Mouse (Mus musculus): ENCODE results near the gene Tnfsf13b. TPM values are rescaled to one million over a fixed set of nuclear protein-coding genes. Genes with fewer than 3 reads are reported as not detected.
A peak's percentile ranks its signal among the peaks of the same experiment; 100 is the strongest.

The Tnfsf13b gene
- total RNA-seq, 2 experiments from 2014 or later: 2.5 to 4.2 TPM

DNA sequence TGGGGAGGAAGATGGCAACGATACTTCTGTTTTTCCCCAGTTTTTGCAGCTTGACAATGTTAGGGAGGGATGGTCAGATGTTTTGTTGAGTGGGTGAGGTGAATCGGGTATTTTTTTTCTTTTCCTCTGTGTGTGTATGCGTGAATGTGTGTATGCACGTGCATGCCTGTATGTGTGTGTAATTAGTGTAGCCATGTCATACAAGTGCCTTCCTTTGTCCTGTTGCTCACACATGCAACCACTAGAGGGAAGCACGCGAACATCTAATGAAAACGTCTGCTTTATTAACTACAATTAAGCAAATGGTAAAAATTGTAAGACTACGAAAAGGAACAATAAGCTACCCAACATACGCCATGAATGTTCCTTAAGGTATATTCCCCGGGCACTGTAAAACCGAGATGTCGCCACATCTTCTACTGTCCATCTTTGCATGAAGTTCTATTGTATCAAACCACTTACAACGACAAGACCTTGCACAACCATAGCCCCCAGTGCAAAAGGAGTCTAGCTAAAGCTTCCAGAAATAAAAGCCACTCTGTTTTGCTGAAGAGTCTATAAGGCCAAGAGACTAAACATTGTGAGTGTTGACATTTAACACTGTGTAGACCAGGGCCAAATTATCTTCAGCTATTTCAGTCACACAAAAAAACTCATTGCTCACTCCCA lies 37.7 kb downstream of the Tnfsf13b start:
- peak; percentile 57 to 78 for DNase-seq (ENCODE audit: low spot score in 2 of 2)

DNA sequence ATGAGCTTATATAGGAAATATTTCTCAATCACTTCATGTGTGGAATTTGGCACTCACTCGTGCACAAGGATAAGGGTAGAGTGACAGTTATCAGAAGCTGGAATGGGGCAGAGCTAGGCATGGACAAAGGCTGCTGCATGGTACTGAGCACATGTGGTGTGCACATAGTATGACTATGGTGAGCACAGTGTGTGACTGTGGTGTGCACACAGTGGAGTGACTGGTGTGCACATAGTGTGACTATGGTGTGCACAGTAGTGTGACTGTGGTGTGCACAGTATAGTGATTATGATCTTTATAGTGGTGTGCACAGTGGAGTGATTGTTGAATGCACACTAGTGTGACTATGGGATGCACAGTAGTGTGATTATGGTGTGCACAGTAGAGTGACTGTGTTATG lies 39.5 kb downstream of the Tnfsf13b start:
- no peak for DNase-seq (ENCODE audit: low spot score in 2 of 2)

DNA sequence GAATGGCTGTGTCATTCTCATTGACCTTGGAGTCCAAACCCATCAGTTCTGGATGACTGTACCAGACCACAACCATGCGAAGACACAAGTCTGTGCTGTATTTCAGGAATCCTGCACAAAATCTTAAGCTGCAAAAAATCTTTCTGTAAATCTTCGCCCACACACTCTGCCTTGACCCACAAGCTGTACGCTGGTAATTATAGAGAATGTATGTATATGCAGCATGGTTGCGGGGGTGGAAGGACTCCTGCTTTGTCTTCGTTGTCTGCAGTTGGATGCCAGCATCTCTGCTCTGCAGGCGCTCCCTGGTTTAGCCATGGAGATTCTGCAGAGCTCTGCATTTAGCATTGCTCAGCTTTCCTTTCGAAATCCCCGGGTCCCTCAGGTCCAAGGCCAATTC lies 42.9 kb downstream of the Tnfsf13b start:
- DNase-seq (ENCODE audit: low spot score in 2 of 2): no peak

DNA sequence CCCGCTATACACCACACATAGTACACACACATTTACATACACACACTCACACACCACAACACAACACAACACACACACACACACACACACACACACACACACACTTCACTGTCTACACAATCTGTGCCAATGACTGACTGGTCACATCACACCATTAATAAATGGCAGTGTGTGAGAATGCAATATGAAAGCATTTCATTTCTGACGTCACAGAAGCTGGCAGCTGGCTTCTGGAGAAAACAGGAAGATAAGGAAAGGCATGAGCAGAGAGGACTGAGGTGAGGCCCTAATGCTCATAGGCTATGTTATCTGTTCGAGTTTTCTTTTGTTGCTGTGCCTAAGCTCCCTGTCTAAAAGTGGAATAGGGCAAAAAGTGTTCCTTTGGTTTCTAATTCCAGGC lies 45.3 kb downstream of the Tnfsf13b start:
- DNase-seq (ENCODE audit: low spot score in 2 of 2): no peak

DNA sequence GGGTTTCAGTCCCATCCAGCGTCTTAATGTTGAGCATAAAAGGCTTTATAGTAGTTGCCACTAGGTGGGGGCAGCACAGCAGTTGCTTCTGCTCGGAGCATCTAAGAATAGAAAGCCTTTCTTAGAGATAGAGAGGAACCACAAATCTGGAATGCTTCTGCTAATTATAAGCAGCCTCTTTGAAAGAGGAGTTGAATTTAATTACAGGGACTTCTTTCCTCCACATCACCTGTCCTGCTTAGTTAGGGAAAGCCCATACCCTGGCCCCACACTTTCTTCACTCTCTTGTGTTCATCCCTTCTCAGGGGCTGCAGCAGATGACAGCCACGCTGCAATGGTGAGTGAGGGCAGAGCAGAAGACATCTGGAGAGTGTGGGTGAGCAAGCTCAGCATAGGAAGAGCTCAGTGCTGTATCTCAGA lies 47.3 kb downstream of the Tnfsf13b start:
- peak; percentile 37 to 57 for DNase-seq (ENCODE audit: low spot score in 2 of 2)

DNA sequence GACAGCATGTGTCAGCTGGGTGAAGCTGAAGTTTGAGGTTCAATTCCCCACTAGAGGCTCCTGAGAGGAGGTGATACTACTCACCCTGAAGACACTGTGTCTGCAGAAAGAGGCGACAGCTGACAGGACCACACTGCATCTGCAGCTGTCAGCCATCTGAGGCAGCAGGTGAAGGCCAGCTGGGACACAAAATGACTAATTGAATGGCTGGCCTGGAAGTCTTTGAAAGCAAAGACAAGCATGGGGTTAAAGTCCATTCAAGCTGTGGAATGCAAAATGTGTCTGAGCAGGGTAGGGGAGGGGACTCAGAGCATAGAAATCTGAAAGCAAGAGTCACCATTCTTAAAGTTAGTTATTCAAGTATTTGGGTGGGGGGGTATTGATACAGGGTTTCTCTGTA lies 54.7 kb downstream of the Tnfsf13b start:
- DNase-seq (ENCODE audit: low spot score in 2 of 2): no peak

DNA sequence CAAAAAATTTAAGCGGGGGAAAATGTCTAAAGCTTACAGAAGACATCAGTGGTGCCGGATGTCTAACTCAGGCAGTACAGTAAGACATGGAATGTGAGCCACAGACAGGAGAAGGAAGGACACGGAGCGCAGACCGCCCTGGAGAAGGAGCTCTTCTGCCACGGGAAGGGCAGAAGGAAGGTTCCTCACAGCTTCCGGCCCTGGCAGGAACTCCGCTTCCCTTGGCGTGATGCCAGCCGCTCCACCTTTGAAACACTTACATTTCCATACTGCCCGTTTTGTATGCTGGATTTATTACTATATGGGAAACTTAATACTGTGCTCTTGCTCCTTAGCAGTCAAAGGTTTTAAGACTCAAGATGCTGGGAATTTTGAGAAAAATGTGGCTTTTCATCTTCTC lies 60.6 kb downstream of the Tnfsf13b start:
- no peak for DNase-seq (ENCODE audit: low spot score in 2 of 2)

DNA sequence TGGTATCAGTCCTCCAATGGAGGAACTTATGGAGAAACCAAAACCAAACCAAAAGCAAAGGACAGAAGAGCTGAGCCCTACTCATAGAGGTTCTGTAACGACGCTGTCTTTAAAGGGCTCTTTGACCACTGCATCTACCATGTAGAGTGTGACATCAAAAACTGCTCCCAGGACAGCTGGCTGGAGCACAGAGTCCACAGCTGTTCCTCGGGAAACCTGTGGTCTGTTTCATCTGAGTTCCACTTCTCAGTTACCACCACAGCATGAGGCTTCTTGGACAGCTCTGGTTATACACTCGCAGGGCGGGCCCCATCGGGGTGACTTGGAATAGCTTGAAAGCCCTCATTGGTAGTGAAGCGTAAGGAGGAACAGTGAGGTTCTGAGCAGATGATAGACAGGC lies 61.5 kb downstream of the Tnfsf13b start:
- DNase-seq (ENCODE audit: low spot score in 2 of 2): no peak

DNA sequence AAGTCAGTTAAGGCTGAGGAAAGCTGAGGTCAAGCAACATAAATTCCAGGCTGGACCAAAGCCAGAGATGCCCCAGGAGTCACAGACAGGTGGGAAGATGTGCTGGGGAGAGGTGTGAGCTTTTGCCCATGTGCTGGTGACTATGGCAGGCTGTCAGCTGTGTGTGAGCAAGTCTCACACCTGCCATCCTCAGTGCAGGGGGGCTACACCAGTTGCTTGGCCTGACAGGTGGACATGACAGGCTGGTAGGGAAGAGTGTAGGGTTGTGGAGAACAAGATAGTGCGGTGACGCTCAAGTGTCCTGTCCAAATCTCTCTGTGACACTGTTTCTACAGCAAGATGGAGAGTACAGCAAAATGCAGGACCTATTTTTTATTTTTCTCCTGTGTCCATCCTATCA lies 66.1 kb downstream of the Tnfsf13b start:
- DNase-seq (ENCODE audit: low spot score in 2 of 2): no peak

Other genes with a start within 250 kb of the Tnfsf13b start
- gene Fam155a, start 235.3 kb upstream of the Tnfsf13b start, total RNA-seq (2021): 100 to 1,000 TPM in 1 of 2 experiments, 10 to 100 TPM in 1; 98.4 to 111 TPM
- not detected for gene Gm10217, start 142.2 kb upstream of the Tnfsf13b start, total RNA-seq (2021)
- gene Lig4, start 28.8 kb upstream of the Tnfsf13b start, total RNA-seq (2021): 10 to 100 TPM; 10.8 to 10.9 TPM
- 10 to 100 TPM; 28.4 to 31.7 TPM for gene Abhd13, start 28.8 kb upstream of the Tnfsf13b start, total RNA-seq (2021)
- gene Myo16, start 147.4 kb downstream of the Tnfsf13b start, total RNA-seq (2021): 10 to 100 TPM; 50.5 to 51.3 TPM

Measured in layer of hippocampus, postnatal 14 days (tissue).